In the genomic region with DNA sequence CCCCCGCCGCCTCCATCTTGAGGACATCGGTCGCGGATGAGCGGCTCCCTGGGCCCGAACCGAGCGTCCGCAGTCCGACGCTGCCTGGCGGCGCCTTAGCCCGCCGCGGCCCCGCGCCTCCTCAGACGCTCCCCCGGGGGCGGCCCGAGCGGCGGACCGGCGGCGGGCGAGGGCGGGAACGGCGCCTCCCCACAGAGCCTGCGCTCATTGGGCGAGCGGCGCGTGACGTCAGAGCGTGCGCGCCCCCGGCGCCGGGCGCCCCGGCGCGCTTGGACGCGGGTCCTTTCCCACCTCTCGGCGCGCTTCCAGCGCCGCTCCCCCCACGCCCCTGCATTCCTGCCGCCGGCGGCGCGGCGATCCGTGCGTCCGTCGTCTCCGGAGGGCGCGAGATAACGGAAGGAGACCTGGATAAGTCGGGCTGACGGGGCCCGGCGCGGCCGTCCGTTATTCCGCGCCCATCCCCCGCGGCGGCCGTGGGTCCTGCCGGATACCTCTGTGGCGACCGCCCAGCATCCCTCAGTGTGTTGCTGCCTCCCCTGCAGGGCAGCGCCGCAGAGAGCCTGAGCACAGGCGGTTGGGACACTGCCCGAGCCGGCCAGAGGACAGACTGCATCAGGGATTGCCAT, we compare ENCODE assay signal across 8 mouse cellular contexts. TPM values are rescaled to one million over a fixed set of nuclear protein-coding genes. Genes with fewer than 3 reads are reported as not detected.
DNase-seq lines count a peak whose midpoint lies in the region; ATAC-seq and TF ChIP-seq lines count a peak whose summit lies in the region.

A gene (minus strand): TSS at position 123 of the 626 bp plus-strand sequence.

- peak; percentile 49; the same call in 1 of the 2 replicates for TF ChIP-seq POLR2A in cortical plate, adult 2 months (IDR thresholded peaks at IDR 0.05; ENCODE audit: extremely low read depth, insufficient read depth, low read length)

- H3K4me1 ChIP-seq in cortical plate, adult 2 months (ENCODE audit: control insufficient read depth, insufficient read depth, low read length): no peaks in the 10 kb centered on the region; the same call in 1 of the 2 replicates

- peak; percentile 76 for ATAC-seq in activated CD4-positive, CD25-positive, alpha-beta regulatory T cell, adult 4 months
- ATAC-seq in megakaryocyte, adult 5-6 weeks (ENCODE audit: poor library complexity, severe bottlenecking): peak; percentile 57

- TF ChIP-seq CTCF in cortical plate, adult 2 months (IDR thresholded peaks at IDR 0.05; ENCODE audit: extremely low read depth, insufficient read depth, low read length): no peak

- DNase-seq in gastrocnemius, adult 8-10 months (ENCODE audit: low spot score in 2 of 2): peak; percentile 71 to 83
- peak; percentile 75 for DNase-seq in hindlimb bud, embryonic 11.5 days (ENCODE audit: extremely low spot score, low read depth, low spot score)
- peak; percentile 83 to 87 for DNase-seq in left cerebral cortex, adult 8-10 months (ENCODE audit: low spot score in 2 of 2)
- peak; percentile 92 for DNase-seq in right cerebral cortex, adult 18-20 months
- peak; percentile 92 for DNase-seq in urinary bladder, adult 2 months (ENCODE audit: low spot score)

- peak within 1 kb of the TSS; percentile 92 for H3K27ac ChIP-seq in cortical plate, adult 2 months (ENCODE audit: insufficient read depth, low read length)

- H3K4me3 ChIP-seq in cortical plate, adult 2 months (ENCODE audit: insufficient read depth, low read length): peak within 1 kb of the TSS; percentile 97

RNA-seq across cellular contexts. Expression of the gene that starts here (rescaled TPM):
- 1 to 10 TPM; 8.7 to 9.4 TPM for polyA plus RNA-seq in activated CD4-positive, CD25-positive, alpha-beta regulatory T cell, adult 4 months (2017; shearing (Covaris generic))
- 19.8 and 20.4 TPM in 2 replicates for polyA plus RNA-seq in cortical plate, adult 2 months (2012; rRNA removed)
- 10 to 100 TPM; 13.5 to 15.2 (median 14.3) TPM for total RNA-seq in gastrocnemius, adult 8-10 months (2022)
- 10 to 100 TPM; 54.3 to 58.5 (median 56.5) TPM for total RNA-seq in left cerebral cortex, adult 8-10 months (2022)
- total RNA-seq in megakaryocyte, adult 5-6 weeks (2015): 53.5 and 57.7 TPM in 2 replicates
- 48.7 and 58.5 TPM in 2 replicates for total RNA-seq in megakaryocyte, adult 5-6 weeks (2017)
- polyA plus RNA-seq in urinary bladder, adult 2 months (2012; rRNA removed): 10.1 and 13.0 TPM in 2 replicates

Comparison
In these comparisons a context has a peak if more than half of its experiments do, and no peak if none do; other contexts are left out.
1. Peak in every context shown above with its lines: DNase-seq, ATAC-seq, H3K4me3 ChIP-seq and H3K27ac ChIP-seq.